In the genomic region with DNA sequence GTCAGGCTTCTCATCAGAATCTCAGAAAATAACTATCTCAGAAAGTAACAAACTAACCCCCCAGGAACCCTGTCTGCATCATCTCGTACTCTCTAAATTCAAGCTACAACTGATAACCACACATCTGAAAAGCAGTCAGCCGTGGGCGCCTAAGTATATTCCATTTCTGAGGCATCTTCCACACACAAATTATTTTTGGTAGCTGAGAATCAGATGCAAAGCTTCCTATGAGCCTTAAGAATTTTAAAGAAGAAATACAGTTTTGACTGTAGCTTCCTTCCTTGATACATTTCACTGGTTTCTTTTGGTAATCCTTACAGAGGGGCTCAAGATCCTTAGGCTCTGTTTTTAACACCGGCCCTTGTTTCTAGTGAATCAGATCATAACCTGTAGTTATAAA, we compare ENCODE assay signal across 9 mouse cellular contexts. TPM values are rescaled to one million over a fixed set of nuclear protein-coding genes. Genes with fewer than 3 reads are reported as not detected.
DNase-seq lines count a peak whose midpoint lies in the region; ATAC-seq and TF ChIP-seq lines count a peak whose summit lies in the region.
"Had no signal": no experiment of that assay in that cellular context is flagged by ENCODE, and none has a peak within 500 bp of the region (broad histone marks: within the 10 kb centered on the region; RNA-seq: fewer than 3 reads in every experiment).

No protein-coding gene starts in this region.

- H3K4me2 ChIP-seq in lung, postnatal 0 days (replicated peaks; ENCODE audit: low read depth, low read length) = peak overlapping the region; percentile 70; the same call in 1 of the 2 replicates
- H3K4me2 ChIP-seq in hindbrain, embryonic 13.5 days = no peak overlapping the region
- H3K4me2 ChIP-seq in neural tube, embryonic 15.5 days = peak overlapping the region; percentile 73; the same call in 1 of the 2 replicates

- H3K27me3 ChIP-seq in lung, postnatal 0 days (replicated peaks; ENCODE audit: insufficient read depth, low read length) = no peaks in the 10 kb centered on the region
- H3K27me3 ChIP-seq in hindbrain, embryonic 13.5 days = peaks cover 44% of the 10 kb centered on the region
- peaks cover 13% of the 10 kb centered on the region for H3K27me3 ChIP-seq in neural tube, embryonic 15.5 days (replicated peaks)
- no peaks in the 10 kb centered on the region for H3K27me3 ChIP-seq in cerebellum, adult 2 months (ENCODE audit: control insufficient read depth, insufficient read depth, low read length)

- no peak overlapping the region for H3K4me3 ChIP-seq in lung, postnatal 0 days (ENCODE audit: low read depth, low read length)
- 0 out of 2 replicates have a peak overlapping the region, but pooled peaks have one; percentile 42 for H3K4me3 ChIP-seq in hindbrain, embryonic 13.5 days
- no peak overlapping the region for H3K4me3 ChIP-seq in neural tube, embryonic 15.5 days (replicated peaks)
- H3K4me3 ChIP-seq in cerebellum, adult 2 months (replicated peaks; ENCODE audit: insufficient read depth, low read depth, low read length) = no peak overlapping the region

- H3K27ac ChIP-seq in lung, postnatal 0 days (ENCODE audit: low read length) = peak overlapping the region; percentile 80
- H3K27ac ChIP-seq in hindbrain, embryonic 13.5 days = no peak overlapping the region
- H3K27ac ChIP-seq in neural tube, embryonic 15.5 days (replicated peaks) = no peak overlapping the region
- H3K27ac ChIP-seq in cerebellum, adult 2 months (ENCODE audit: insufficient read depth, low read length) = no peak overlapping the region

- WGBS in lung, postnatal 0 days = 92% methylated on average over 4 of the region's 4 CpGs
- WGBS in hindbrain, embryonic 13.5 days = 56% methylated on average over 4 of the region's 4 CpGs
- 70% methylated on average over 4 of the region's 4 CpGs for WGBS in neural tube, embryonic 15.5 days
- WGBS in cerebellum, adult 2 months = 94% methylated on average over 4 of the region's 4 CpGs

- no peaks in the 10 kb centered on the region for H3K36me3 ChIP-seq in lung, postnatal 0 days (ENCODE audit: insufficient read depth, low read length)
- H3K36me3 ChIP-seq in hindbrain, embryonic 13.5 days = no peaks in the 10 kb centered on the region
- no peaks in the 10 kb centered on the region for H3K36me3 ChIP-seq in neural tube, embryonic 15.5 days

- TF ChIP-seq POLR2A in cerebellum, adult 2 months (IDR thresholded peaks at IDR 0.05; ENCODE audit: borderline replicate concordance, insufficient read depth, low read length) = no peak

- H3K9ac ChIP-seq in lung, postnatal 0 days (replicated peaks; ENCODE audit: low read depth) = 0 out of 2 replicates have a peak overlapping the region, but pooled peaks have one; percentile 41
- H3K9ac ChIP-seq in hindbrain, embryonic 13.5 days = no peak overlapping the region
- H3K9ac ChIP-seq in neural tube, embryonic 15.5 days (replicated peaks) = no peak overlapping the region

- no peak for TF ChIP-seq CTCF in lung, postnatal 0 days (IDR thresholded peaks at IDR 0.05)
- no peak for TF ChIP-seq CTCF in cerebellum, adult 2 months (IDR thresholded peaks at IDR 0.05; ENCODE audit: borderline replicate concordance, insufficient read depth, low read depth, low read length)

- H3K4me1 ChIP-seq in lung, postnatal 0 days (ENCODE audit: insufficient read depth, low read depth, low read length) = peaks cover 6% of the 10 kb centered on the region; the same call in 1 of the 2 replicates
- H3K4me1 ChIP-seq in hindbrain, embryonic 13.5 days (replicated peaks) = peaks cover 25% of the 10 kb centered on the region
- H3K4me1 ChIP-seq in neural tube, embryonic 15.5 days = peaks cover 17% of the 10 kb centered on the region
- H3K4me1 ChIP-seq in cerebellum, adult 2 months (ENCODE audit: control insufficient read depth, insufficient read depth, low read length) = 0 out of 2 replicates have a peak, but pooled peaks cover 2% of the 10 kb centered on the region

- no peaks in the 10 kb centered on the region for H3K9me3 ChIP-seq in lung, postnatal 0 days (ENCODE audit: low read length)
- H3K9me3 ChIP-seq in hindbrain, embryonic 13.5 days = no peaks in the 10 kb centered on the region
- H3K9me3 ChIP-seq in neural tube, embryonic 15.5 days (replicated peaks) = no peaks in the 10 kb centered on the region

- ATAC-seq in frontal cortex, adult (ENCODE audit: low TSS enrichment) = peak; percentile 69
- ATAC-seq in lung, postnatal 0 days = no peak
- no peak for ATAC-seq in hindbrain, embryonic 13.5 days (ENCODE audit: low FRiP score)
- no peak for ATAC-seq in neural tube, embryonic 15.5 days (ENCODE audit: low FRiP score)
- no peak for ATAC-seq in cerebellum, adult (ENCODE audit: insufficient number of reproducible peaks, low FRiP score, low TSS enrichment)

- no peak for DNase-seq in frontal cortex, postnatal 14 days (ENCODE audit: low spot score in 2 of 2)
- DNase-seq in lung, postnatal 0 days (ENCODE audit: low spot score) = no peak
- DNase-seq in lung, adult 18-20 months = no peak
- no peak for DNase-seq in cerebellum, adult 2 months
- DNase-seq: thymus, postnatal 4 days had no signal

- no peak for TF ChIP-seq EP300 in lung, postnatal 0 days (IDR thresholded peaks at IDR 0.05)

RNA-seq across cellular contexts. Expression of a gene that starts 58.4 kb away (rescaled TPM):
- 11.9 and 15.4 TPM in 2 replicates for polyA plus RNA-seq in lung, postnatal 0 days (2015; fragmentation: Nextera tagmentation; extraction: Ambion mirVana)
- polyA plus RNA-seq in hindbrain, embryonic 13.5 days (2015; fragmentation: Nextera tagmentation; extraction: Ambion mirVana) = 10.3 and 11.7 TPM in 2 replicates
- 8.2 and 9.8 TPM in 2 replicates for polyA plus RNA-seq in neural tube, embryonic 15.5 days (2015; fragmentation: Nextera tagmentation; extraction: Ambion mirVana)
- polyA plus RNA-seq in cerebellum, adult 2 months (2012; rRNA removed) = 10.2 and 11.7 TPM in 2 replicates
